Mouse (Mus musculus) heart, embryonic 15.5 days (tissue): ENCODE measurements around the gene Stpg3. TPM values are rescaled to one million over a fixed set of nuclear protein-coding genes. Genes with fewer than 3 reads are reported as not detected.
"Not testable (repeated sequence)": the region's sequence is repeated elsewhere in the genome, so short reads cannot be mapped to it uniquely, and the experiment has no call there.

Source experiments
- ATAC-seq: fragments of 200-750 bp; cut with Nextera tagmentation; replicated peaks from 2 replicates; pipeline ENCODE4 v1.8.0; 2017; ENCODE audit warnings: low read depth, moderate TSS enrichment; ENCODE audit not compliant: insufficient number of reproducible peaks, insufficient read depth, low FRiP score
- H3K27ac ChIP-seq: fragments of 300-500 bp; sonication (generic); 2 replicates; pipeline ENCODE4 v1.5.1; 2015; ENCODE audit warnings: mild to moderate bottlenecking, inconsistent platforms
- H3K27me3 ChIP-seq: fragments of 300-500 bp; sonication (generic); 2 replicates; pipeline ENCODE4 v1.6.1; 2015; ENCODE audit warnings: inconsistent platforms
- H3K36me3 ChIP-seq: fragments of 300-500 bp; sonication (generic); 2 replicates; pipeline ENCODE4 v1.6.1; 2015; ENCODE audit warnings: mild to moderate bottlenecking, inconsistent platforms
- H3K4me1 ChIP-seq: fragments of 300-500 bp; sonication (generic); replicated peaks from 2 replicates; pipeline ENCODE4 v1.6.1; 2015; ENCODE audit warnings: inconsistent platforms
- H3K4me2 ChIP-seq: fragments of 300-500 bp; sonication (generic); 2 replicates; pipeline ENCODE4 v1.6.1; 2015; ENCODE audit warnings: inconsistent platforms, mild to moderate bottlenecking, moderate library complexity
- H3K4me3 ChIP-seq: fragments of 300-500 bp; sonication (generic); 2 replicates; pipeline ENCODE4 v1.5.1; 2015; ENCODE audit warnings: mild to moderate bottlenecking, inconsistent platforms
- H3K9ac ChIP-seq: fragments of 300-500 bp; sonication (generic); 2 replicates; pipeline ENCODE4 v1.6.1; 2015; ENCODE audit warnings: mild to moderate bottlenecking, inconsistent platforms
- H3K9me3 ChIP-seq: fragments of 300-500 bp; sonication (generic); replicated peaks from 2 replicates; pipeline ENCODE4 v1.6.1; 2016; ENCODE audit warnings: inconsistent platforms
- WGBS: fragments of 180-500 bp; shearing (Covaris S2); methylation state at CpG from one replicate; pipeline ENCODE4 v1.1.7; 2015; ENCODE audit warnings: mixed read lengths; 5-methylcytosine and 5-hydroxymethylcytosine counted together
- polyA plus RNA-seq: library from polyadenylated mRNA; unstranded; fragments of >200 nt; fragmentation: Nextera tagmentation; extraction: Ambion mirVana; gene quantifications from 2 replicates; pipeline ENCODE4 v1.2.1, GENCODE M21; 2015

The Stpg3 gene
- polyA plus RNA-seq: not detected in 2 replicates

DNA sequence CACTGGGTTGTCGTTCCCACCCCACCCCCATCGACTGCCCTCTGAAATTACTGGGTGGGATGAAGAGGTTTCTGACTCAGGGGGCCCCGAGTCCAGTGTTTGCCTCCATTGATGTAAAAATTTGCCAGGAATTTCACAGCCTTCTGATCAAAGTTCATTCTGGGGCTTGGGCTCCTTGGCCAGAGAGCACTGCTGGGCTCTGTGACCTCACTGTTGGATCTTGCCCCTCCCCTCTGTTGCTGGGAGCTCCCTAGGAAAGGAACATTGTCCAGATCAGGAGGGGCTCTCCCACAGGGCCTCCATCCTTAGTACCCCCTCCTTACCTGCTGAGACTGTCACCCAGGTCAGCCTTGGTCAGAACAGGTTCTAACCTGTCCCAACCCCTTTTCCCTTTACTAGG lies at the start of gene Stpg3:
Gene Stpg3 (minus strand): TSS at position 194 of the 400 bp plus-strand sequence.
- H3K4me3 ChIP-seq: no peak within 1 kb of the TSS
- WGBS: 63% methylated on average over 3 of the region's 3 CpGs

DNA sequence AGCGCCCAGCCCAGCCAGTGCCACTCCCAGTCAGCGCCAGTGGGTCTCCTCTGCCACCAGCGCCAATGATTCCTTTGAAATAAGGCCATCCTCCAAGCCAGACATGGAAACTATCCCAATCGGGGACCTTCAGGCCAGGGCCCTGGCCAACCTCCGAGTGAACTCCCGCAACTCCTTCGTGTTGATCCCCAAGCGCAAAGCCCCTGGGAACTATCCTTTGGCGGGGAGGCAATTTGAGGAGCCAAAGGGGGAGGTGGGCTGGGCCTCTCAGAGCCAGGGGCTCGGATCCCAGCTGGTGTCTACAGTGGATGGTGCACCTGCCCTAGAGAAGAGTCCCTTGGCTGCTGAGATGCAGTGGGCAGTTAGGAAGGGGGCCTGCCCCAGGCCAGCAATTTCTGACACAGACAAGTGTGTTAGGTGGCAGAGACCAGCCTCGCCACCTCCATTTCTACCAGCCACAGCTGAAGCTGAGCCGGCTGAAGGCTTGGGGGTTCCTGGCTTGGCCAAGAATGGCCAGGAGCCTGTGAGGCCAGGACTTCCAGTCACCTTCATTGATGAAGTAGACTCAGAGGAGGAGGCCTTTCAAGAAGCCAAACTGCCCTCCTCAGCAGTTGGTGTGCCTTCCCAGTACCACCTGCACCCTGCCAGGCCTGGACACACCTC lies 49.3 kb upstream of the Stpg3 start:
- ATAC-seq: no peak
- Histone ChIP-seq H3K4me3 (peak overlapping the region; percentile 91), H3K27ac (no peak overlapping the region), H3K9ac (peak overlapping the region; percentile 67), H3K4me2 (peak overlapping the region; percentile 100), H3K9me3 (no peaks in the 10 kb centered on the region), H3K36me3 (no peaks in the 10 kb centered on the region), H3K27me3 (peaks cover 15% of the 10 kb centered on the region), H3K4me1 (peaks cover 50% of the 10 kb centered on the region)
- 20% methylated on average over 12 of the region's 12 CpGs for WGBS

More for the DNA sequence above, at the start of gene Stpg3:
- no peak within 1 kb of the TSS for H3K9ac ChIP-seq
- H3K27ac ChIP-seq: no peak within 1 kb of the TSS
- H3K27me3 ChIP-seq: 0 out of 2 replicates have a peak, but pooled peaks cover 11% of the 10 kb centered on the region
- ATAC-seq: no peak
- H3K9me3 ChIP-seq: no peaks in the 10 kb centered on the region
- H3K36me3 ChIP-seq: no peaks in the 10 kb centered on the region
- H3K4me2 ChIP-seq: no peak within 1 kb of the TSS
- peaks cover 16% of the 10 kb centered on the region for H3K4me1 ChIP-seq

DNA sequence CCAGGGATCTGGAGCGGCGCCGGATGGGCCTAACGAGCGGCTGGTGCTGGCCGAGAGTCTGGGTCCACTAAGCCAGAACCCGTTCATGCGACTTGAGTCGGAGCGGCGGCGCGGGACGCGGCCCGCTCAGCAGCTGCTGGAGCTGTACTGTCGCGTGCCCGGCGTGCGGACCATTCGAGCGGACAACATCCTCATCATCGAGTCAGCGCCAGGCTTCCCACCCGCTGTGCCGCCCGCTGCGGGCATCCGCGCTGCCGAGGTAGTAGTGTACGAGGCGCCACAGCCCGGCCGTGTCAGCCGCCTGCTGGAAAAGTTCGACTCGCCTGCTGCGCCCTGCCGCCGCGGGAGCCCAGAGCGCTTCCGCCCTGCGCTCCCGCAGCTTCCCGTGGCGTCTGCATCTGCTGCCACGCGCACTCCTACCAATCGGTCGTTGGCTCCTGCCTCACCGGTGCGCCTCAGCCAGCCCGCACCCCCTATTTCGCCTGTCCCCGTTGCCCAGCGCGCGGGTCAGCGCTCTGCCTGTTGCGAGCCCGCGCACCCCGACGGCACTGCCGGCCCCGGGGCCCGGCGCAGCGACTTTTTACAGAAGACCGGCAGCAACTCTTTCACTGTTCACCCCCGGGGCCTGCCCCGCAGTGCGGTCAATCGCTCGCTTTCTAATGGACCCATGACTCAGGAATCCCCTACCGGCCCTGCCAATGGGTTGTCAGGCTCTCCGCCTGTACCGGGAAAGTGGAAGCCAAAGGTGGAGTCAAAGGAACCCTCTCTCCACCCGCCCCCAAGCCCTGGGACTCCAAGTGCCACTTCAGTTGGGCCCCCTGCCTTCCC lies 48.6 kb upstream of the Stpg3 start:
- peak overlapping the region; percentile 67 for H3K9ac ChIP-seq
- ATAC-seq: peak; percentile 18
- H3K36me3 ChIP-seq: no peaks in the 10 kb centered on the region
- peaks cover 15% of the 10 kb centered on the region for H3K27me3 ChIP-seq
- H3K27ac ChIP-seq: peak overlapping the region; percentile 44; the same call in 1 of the 2 replicates
- H3K4me2 ChIP-seq: peak overlapping the region; percentile 100
- WGBS: under 1% methylated on average over 82 of the region's 82 CpGs
- H3K4me3 ChIP-seq: peak overlapping the region; percentile 91
- H3K9me3 ChIP-seq: no peaks in the 10 kb centered on the region
- H3K4me1 ChIP-seq: peaks cover 50% of the 10 kb centered on the region

DNA sequence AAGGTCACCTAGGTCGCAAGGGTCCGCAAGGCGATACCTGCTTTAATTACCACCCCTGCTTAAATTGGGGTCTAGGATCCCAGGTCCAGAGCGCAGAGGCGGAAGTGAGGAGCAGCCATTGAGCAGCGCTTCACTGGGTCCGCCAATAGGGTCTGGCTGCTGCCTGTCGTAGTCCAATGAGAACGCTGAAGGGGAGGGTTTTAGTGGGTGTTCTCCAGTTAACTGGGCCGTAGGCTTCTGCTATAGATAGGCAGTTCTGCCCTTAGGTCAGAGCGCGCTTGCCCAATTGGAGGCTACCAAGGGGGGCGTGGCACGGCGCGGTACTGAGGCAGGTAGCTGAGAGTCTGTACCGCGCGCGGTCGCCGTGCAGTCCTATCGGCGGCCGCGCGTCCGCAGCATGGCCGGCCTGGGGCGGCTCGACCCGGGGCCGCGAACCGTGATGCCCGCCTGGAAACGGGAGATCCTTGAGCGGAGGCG lies 47.9 kb upstream of the Stpg3 start, which contains the start of gene Tprn:
Gene Tprn (plus strand): TSS at position 328 of the 477 bp plus-strand sequence.
- H3K36me3 ChIP-seq: no peaks in the 10 kb centered on the region
- peaks cover 15% of the 10 kb centered on the region for H3K27me3 ChIP-seq
- under 1% methylated on average over 39 of the region's 39 CpGs for WGBS
- ATAC-seq: peak; percentile 98
- H3K9me3 ChIP-seq: no peaks in the 10 kb centered on the region
- H3K4me3 ChIP-seq: peak within 1 kb of the TSS; percentile 91
- peaks cover 46% of the 10 kb centered on the region for H3K4me1 ChIP-seq
- H3K4me2 ChIP-seq: peak within 1 kb of the TSS; percentile 100
- peak within 1 kb of the TSS; percentile 67 for H3K9ac ChIP-seq
- peak within 1 kb of the TSS; percentile 46 for H3K27ac ChIP-seq

DNA sequence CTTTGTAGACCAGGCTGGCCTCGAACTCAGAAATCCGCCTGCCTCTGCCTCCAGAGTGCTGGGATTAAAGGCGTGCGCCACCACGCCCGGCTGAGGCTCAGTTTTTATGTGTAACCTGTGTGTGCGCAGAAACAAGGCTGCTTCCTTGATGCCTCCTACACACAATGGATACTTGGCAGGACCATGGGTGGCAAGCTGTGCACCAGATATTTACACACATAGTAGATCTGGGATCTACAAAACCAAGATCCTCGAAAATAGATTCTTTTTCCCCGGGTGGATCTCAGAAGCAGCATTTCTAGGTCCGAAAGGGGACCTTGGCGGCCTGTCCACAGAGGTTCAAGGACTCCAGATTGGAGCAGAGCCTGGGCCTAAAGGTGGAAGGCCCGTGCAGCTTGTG lies 47.4 kb upstream of the Stpg3 start:
- no peak for ATAC-seq
- H3K4me1 ChIP-seq: peaks cover 42% of the 10 kb centered on the region
- H3K27me3 ChIP-seq: peaks cover 15% of the 10 kb centered on the region
- H3K9ac ChIP-seq: peak overlapping the region; percentile 37; the same call in 1 of the 2 replicates
- peak overlapping the region; percentile 100 for H3K4me2 ChIP-seq
- WGBS: 41% methylated on average over 12 of the region's 12 CpGs
- H3K36me3 ChIP-seq: no peaks in the 10 kb centered on the region
- H3K4me3 ChIP-seq: peak overlapping the region; percentile 91
- no peaks in the 10 kb centered on the region for H3K9me3 ChIP-seq
- H3K27ac ChIP-seq: peak overlapping the region; percentile 46

DNA sequence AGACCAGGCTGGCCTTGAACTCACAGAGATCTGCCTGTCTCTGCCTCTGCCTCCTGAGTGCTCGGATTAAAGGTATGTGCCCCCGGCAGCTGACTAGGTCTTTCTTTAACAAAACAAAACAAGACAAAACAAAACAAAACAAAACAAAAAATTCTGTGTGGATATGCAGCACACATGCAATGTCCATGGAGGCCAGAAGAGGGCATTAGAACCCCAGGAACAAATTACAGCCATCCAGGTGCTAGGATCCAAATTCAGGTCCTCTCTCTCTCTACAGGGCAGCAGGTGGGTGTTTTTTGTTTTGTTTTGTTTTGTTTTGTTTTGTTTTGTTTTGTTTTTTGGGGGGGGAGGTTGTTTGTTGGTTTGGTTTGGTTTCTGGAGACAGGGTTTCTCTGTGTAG lies 44.5 kb upstream of the Stpg3 start:
- H3K27me3 ChIP-seq: peaks cover 8% of the 10 kb centered on the region
- no peak overlapping the region for H3K9ac ChIP-seq
- no peak overlapping the region for H3K4me2 ChIP-seq
- peaks cover 32% of the 10 kb centered on the region for H3K4me1 ChIP-seq
- no peak for ATAC-seq
- no peaks in the 10 kb centered on the region for H3K9me3 ChIP-seq
- no peak overlapping the region for H3K4me3 ChIP-seq
- H3K36me3 ChIP-seq: no peaks in the 10 kb centered on the region
- WGBS: 66% methylated on average over 2 of the region's 2 CpGs
- no peak overlapping the region for H3K27ac ChIP-seq

DNA sequence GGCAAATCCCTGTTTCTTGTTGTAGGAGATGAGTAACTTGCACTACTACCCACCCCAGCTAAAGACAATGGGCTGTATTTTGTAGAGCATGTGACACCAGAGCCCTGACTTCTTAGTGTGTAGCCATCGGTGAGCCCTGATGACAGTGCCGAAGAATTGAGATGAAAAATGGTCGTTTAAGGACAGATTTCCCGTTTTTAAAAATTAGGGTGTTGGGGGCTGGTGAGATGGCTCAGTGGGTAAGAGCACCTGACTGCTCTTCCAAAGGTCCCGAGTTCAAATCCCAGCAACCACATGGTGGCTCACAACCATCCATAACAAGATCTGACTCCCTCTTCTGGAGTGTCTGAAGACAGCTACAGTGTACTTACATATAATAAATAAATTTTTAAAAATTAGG lies 42.8 kb upstream of the Stpg3 start:
- not testable (repeated sequence) for H3K9ac ChIP-seq, ATAC-seq, H3K9me3 ChIP-seq, H3K27me3 ChIP-seq, H3K4me3 ChIP-seq, H3K36me3 ChIP-seq, H3K27ac ChIP-seq, H3K4me2 ChIP-seq
- peaks cover 20% of the 10 kb centered on the region for H3K4me1 ChIP-seq
- 86% methylated on average over 5 of the region's 5 CpGs for WGBS

DNA sequence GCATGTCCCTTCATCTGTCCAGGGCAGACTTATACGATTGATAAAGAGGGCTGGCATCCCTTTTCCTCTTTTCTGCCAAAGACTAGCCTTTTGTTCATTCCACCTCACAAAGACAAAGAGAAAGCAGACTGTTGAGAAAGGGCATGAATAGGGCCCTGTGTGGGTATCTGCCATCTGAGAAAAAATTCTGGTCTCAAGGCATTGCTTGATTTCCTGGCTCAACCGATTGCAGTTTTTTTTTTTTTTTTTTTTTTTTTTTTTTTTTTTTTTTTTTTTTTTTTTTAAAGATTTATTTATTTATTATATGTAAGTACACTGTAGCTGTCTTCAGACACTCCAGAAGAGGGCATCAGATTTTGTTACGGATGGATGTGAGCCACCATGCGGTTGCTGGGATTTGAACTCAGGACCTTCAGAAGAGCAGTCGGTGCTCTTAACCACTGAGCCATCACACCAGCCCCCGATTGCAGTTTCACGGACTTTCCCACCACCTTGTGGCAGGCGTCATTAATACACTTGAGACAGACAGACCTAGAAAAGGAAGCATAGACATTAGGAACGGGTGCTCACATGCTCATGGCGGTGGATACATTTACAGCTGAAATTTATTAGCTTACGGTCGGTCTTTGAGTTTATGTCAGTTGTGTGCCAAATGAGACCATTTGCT lies 42.1 kb upstream of the Stpg3 start:
- Histone ChIP-seq H3K36me3 (peaks cover 10% of the 10 kb centered on the region), H3K4me1 (peaks cover 16% of the 10 kb centered on the region), H3K4me2 (peak overlapping the region; percentile 91), H3K4me3 (peak overlapping the region; percentile 81), H3K9ac (peak overlapping the region; percentile 81)
- not testable (repeated sequence) for H3K9me3 ChIP-seq, H3K27ac ChIP-seq, ATAC-seq, H3K27me3 ChIP-seq
- WGBS: 56% methylated on average over 12 of the region's 12 CpGs

DNA sequence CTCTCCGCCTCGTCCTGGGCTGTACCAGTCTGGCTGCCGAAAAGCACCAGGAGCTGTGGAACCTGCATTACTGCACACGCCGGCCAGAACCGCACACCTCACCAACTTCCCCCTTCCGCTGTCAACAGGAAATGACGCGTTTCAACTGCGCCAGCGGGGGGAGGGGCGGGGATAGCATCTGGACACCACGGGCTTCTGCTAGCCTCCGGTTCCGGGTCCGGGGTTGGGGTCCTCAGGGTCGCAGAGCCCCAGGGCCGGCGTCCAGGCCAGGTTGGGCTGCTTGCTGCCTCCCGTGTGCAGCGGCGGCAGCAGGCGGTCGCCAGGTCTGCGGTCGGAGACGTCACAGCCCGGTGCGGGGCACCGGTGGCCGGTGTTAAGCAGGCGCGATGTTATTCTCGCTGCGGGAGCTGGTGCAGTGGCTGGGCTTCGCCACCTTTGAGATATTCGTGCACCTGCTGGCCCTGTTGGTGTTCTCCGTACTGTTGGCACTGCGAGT lies 40.9 kb upstream of the Stpg3 start, which contains the start of gene Tmem203:
Gene Tmem203 (plus strand): TSS at position 156 of the 496 bp plus-strand sequence.
- Histone ChIP-seq H3K27ac (peak within 1 kb of the TSS; percentile 80), H3K4me3 (peak within 1 kb of the TSS; percentile 81), H3K9me3 (no peaks in the 10 kb centered on the region), H3K27me3 (no peaks in the 10 kb centered on the region), H3K9ac (peak within 1 kb of the TSS; percentile 81), H3K4me1 (peaks cover 16% of the 10 kb centered on the region), H3K36me3 (peaks cover 19% of the 10 kb centered on the region), H3K4me2 (peak within 1 kb of the TSS; percentile 91)
- WGBS: under 1% methylated on average over 39 of the region's 39 CpGs
- ATAC-seq: peak; percentile 83

DNA sequence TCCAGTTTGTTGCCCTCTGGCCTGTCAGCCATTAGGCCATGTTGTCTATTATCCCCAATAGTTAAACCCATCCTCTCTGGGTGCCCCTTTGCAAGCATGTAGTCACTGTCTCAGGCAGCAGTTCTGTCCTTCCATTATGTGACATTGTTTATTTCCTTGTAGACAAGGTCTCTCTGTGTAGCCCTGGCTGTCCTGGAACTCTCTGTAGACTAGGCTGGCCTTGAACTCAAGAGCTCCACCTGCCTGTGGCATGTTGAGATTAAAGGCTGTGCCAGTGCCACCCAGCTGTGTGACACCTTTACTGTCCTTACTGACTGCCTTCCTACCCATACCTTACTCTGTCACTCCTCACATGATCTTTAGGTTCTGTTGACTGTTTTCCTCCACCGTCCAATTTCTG lies 37.9 kb upstream of the Stpg3 start:
- Histone ChIP-seq H3K27ac (no peak overlapping the region), H3K36me3 (peaks cover 42% of the 10 kb centered on the region), H3K4me2 (no peak overlapping the region), H3K27me3 (no peaks in the 10 kb centered on the region), H3K4me3 (no peak overlapping the region), H3K4me1 (peaks cover 16% of the 10 kb centered on the region), H3K9ac (no peak overlapping the region), H3K9me3 (no peaks in the 10 kb centered on the region)
- no peak for ATAC-seq
- 83% methylated on average over 1 of the region's 1 CpGs for WGBS
